Mouse (Mus musculus) ES-E14 (cell line): ENCODE results near the gene 1700093K21Rik. TPM values are rescaled to one million over a fixed set of nuclear protein-coding genes. Genes with fewer than 3 reads are reported as not detected.

Experiments used
- DNase-seq: peaks from one replicate; pipeline ENCODE4 v3.0.0-alpha.2; 2013; ENCODE audit warnings: low read depth, low spot score
- H3K27ac ChIP-seq: 2 replicates; pipeline ENCODE4 v1.5.1; 2012; ENCODE audit warnings: low read depth, mild to moderate bottlenecking, low read length, moderate library complexity, mixed read lengths; ENCODE audit not compliant: poor library complexity, insufficient read depth, severe bottlenecking
- H3K36me3 ChIP-seq: 2 replicates; pipeline ENCODE4 v1.6.1; 2012; ENCODE audit warnings: mild to moderate bottlenecking, low read length, moderate library complexity, mixed read lengths; ENCODE audit not compliant: control insufficient read depth, poor library complexity, insufficient read depth, severe bottlenecking
- H3K4me1 ChIP-seq, 2 experiments: fragments of 150-350 bp in 1 of 2; sonication (generic) in 1 of 2; 2 replicates each; pipeline ENCODE4 v1.6.1; 2012; ENCODE audit warnings: low read length in 2 of 2, mild to moderate bottlenecking in 1 of 2, mixed read lengths in 1 of 2; ENCODE audit not compliant: control insufficient read depth in 2 of 2, insufficient read depth in 2 of 2, poor library complexity in 1 of 2
- H3K4me3 ChIP-seq, 2 experiments: fragments of 150-350 bp in 1 of 2; sonication (generic) in 1 of 2; 2 replicates each; pipeline ENCODE4 v1.5.1; 2012; ENCODE audit warnings: low read length in 2 of 2, low read depth in 1 of 2, mild to moderate bottlenecking in 1 of 2, mixed read lengths in 1 of 2; ENCODE audit not compliant: insufficient read depth in 1 of 2, poor library complexity in 1 of 2, severe bottlenecking in 1 of 2
- H3K9ac ChIP-seq: 2 replicates; pipeline ENCODE4 v1.6.1; 2012; ENCODE audit warnings: low read depth, mild to moderate bottlenecking, low read length, mixed read lengths; ENCODE audit not compliant: poor library complexity, insufficient read depth, severe bottlenecking
- H3K9me3 ChIP-seq: fragments of 150-350 bp; sonication (generic); 2 replicates; pipeline ENCODE4 v1.6.1; 2012; ENCODE audit warnings: low read depth, mild to moderate bottlenecking, low read length; ENCODE audit not compliant: control insufficient read depth, insufficient read depth
- CHD2 ChIP-seq: IDR thresholded peaks from 2 replicates; pipeline ENCODE4 v1.6.1; 2014; ENCODE audit warnings: mild to moderate bottlenecking, low read depth, low read length, inconsistent platforms
- HCFC1 ChIP-seq: IDR thresholded peaks from 2 replicates; pipeline ENCODE4 v1.6.1; 2012; ENCODE audit warnings: low read length, inconsistent platforms, borderline replicate concordance; ENCODE audit not compliant: insufficient read depth
- MAFK ChIP-seq: IDR thresholded peaks from 2 replicates; pipeline ENCODE4 v1.6.1; 2014; ENCODE audit warnings: mild to moderate bottlenecking, low read depth, low read length, inconsistent platforms; ENCODE audit not compliant: insufficient read depth
- ZC3H11A ChIP-seq: IDR thresholded peaks from 2 replicates; pipeline ENCODE4 v1.6.1; 2012; ENCODE audit warnings: low read depth, mild to moderate bottlenecking, inconsistent platforms, low read length, borderline replicate concordance
- ZNF384 ChIP-seq: IDR thresholded peaks from 2 replicates; pipeline ENCODE4 v1.6.1; 2012; ENCODE audit warnings: low read depth, low read length, inconsistent platforms
- in situ Hi-C, 2 experiments: fragments of 600-800 bp; cut with MboI; formaldehyde crosslinking; loops; one replicate each; pipeline ENCODE4 v1.15.1; 2025; ENCODE audit warnings: low sequenced_read_pairs in 2 of 2, inconsistent platforms in 1 of 2; ENCODE audit not compliant: unreplicated experiment in 2 of 2
- total RNA-seq: library from RNA; depleted of rRNA; stranded (reverse); fragments of 300-350 nt; gene quantifications from 2 replicates; pipeline ENCODE4 v1.2.3, GENCODE M21; 2012

The 1700093K21Rik gene
- total RNA-seq, 1 experiment: 0.45 TPM

- Histone ChIP-seq H3K4me1 (peaks cover 0 to 10% of the 10 kb centered on the region in 2 experiments; a peak in 2 of 4 replicates), H3K27ac (no peak overlapping the region), H3K9ac (no peak overlapping the region), H3K36me3 (peaks cover 7% of the 10 kb centered on the region; the same call in 1 of the 2 replicates), H3K4me3 (peak overlapping the region in 1 of 2 experiments; percentile 89; a peak in 2 of 4 replicates), H3K9me3 (no peaks in the 10 kb centered on the region)
- no peak for DNase-seq
- in situ Hi-C loops: no loop called here
- TF ChIP-seq MAFK: no peak
- no peak for TF ChIP-seq HCFC1
- no peak for TF ChIP-seq ZNF384
- no peak for TF ChIP-seq ZC3H11A
- no peak for TF ChIP-seq CHD2
Measured at GRCm38 (mm10) chr11:23498609-23499008, 22.3 kb downstream of the 1700093K21Rik start.

DNA sequence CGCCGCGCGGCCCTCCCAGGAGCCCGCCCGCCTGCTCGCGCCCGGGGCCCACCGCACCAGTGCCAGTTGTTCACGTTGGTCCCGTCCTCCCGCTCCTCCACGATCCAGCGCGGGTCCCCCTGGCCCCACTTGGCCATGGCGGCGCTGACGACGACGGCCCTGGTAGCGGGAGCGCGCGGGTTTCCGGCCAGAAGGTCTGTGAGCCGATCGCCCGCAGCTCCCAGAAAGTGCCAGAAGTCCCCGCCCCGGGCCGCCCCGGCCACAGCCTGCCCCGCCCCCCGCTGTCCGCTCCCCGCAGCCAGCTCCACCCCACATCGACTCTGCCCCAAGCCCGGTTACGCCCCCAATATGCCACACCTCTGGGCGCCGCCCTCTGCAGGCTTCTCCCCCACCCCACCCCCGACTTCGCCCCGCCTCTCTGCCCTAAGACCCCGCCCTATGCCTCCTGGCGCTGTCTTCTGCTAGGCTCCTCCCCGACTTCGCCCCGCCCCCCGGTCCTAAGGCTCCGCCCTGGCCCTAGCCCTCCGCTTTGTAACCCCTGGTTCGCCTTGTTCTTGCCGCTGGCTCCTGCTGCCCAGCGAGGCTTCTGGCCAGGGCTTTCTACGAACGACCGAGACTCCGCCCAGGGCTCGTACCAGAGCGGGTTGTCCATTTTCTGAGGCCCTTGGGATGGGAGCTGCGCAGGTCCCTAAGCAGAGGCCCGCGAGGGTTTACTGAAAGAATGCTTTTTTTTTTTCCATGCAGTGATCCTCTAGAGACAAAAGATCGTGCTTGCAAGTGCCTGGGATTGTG is 23.0 kb downstream of the 1700093K21Rik start, which contains the start of gene Ahsa2:
Gene Ahsa2 (minus strand): TSS at position 313 of the 792 bp plus-strand sequence.
- peak within 1 kb of the TSS; percentile 86 for H3K9ac ChIP-seq
- peaks cover 0 to 10% of the 10 kb centered on the region in 2 experiments; a peak in 2 of 4 replicates for H3K4me1 ChIP-seq
- DNase-seq: peak; percentile 95
- H3K4me3 ChIP-seq: peak within 1 kb of the TSS; percentile 83 to 96
- peak within 1 kb of the TSS; percentile 40; the same call in 1 of the 2 replicates for H3K27ac ChIP-seq
- in situ Hi-C loops: no loop called here
- TF ChIP-seq ZNF384 (peak; percentile 71), CHD2 (no peak)
- H3K36me3 ChIP-seq: peaks cover 9% of the 10 kb centered on the region
- no peaks in the 10 kb centered on the region for H3K9me3 ChIP-seq

- in situ Hi-C loops: no loop called here
- Histone ChIP-seq H3K36me3 (peaks cover 10% of the 10 kb centered on the region), H3K9ac (peak overlapping the region; percentile 86), H3K4me1 (peaks cover 0 to 10% of the 10 kb centered on the region in 2 experiments; a peak in 2 of 4 replicates), H3K27ac (peak overlapping the region; percentile 40; the same call in 1 of the 2 replicates), H3K9me3 (no peaks in the 10 kb centered on the region), H3K4me3 (peak overlapping the region; percentile 83 to 96)
- TF ChIP-seq HCFC1 (no peak), ZNF384 (no peak), CHD2 (no peak), ZC3H11A (no peak), MAFK (no peak)
- no peak for DNase-seq
Measured at GRCm38 (mm10) chr11:23497335-23497717, 23.6 kb downstream of the 1700093K21Rik start.

DNA sequence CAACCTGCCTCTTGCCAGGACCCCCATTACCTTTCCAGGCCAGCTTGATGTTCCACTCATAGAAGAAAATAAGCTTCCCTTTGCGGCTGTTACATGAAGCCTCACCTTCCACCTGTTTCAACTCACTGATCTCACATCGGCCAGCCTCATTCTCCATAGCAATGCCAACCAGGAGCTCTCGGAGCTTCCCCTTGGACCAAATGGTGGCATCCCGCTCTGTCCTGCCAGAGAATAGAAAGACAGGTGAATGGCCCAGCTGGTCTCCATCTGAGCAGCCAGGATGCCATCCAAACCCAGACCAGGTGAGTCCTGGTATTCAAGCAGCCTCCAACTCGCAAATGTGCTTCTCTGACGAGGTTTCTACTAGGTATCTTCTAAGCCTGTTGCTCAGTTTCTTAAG is 24.3 kb downstream of the 1700093K21Rik start:
- no peak for TF ChIP-seq MAFK
- no peak for TF ChIP-seq CHD2
- no peak for TF ChIP-seq ZNF384
- no peak for TF ChIP-seq HCFC1
- H3K27ac ChIP-seq: no peak overlapping the region
- in situ Hi-C loops: no loop called here

More for the DNA sequence above, 24.3 kb downstream of the 1700093K21Rik start:
- H3K9ac ChIP-seq: 0 out of 2 replicates have a peak overlapping the region, but pooled peaks have one; percentile 40
- H3K9me3 ChIP-seq: no peaks in the 10 kb centered on the region
- H3K4me1 ChIP-seq: peaks cover 0 to 10% of the 10 kb centered on the region in 2 experiments; a peak in 2 of 4 replicates
- H3K36me3 ChIP-seq: peaks cover 14% of the 10 kb centered on the region
- H3K4me3 ChIP-seq: peak overlapping the region; percentile 83 to 96; a peak in 3 of 4 replicates
- no peak for DNase-seq
